In the genomic region with DNA sequence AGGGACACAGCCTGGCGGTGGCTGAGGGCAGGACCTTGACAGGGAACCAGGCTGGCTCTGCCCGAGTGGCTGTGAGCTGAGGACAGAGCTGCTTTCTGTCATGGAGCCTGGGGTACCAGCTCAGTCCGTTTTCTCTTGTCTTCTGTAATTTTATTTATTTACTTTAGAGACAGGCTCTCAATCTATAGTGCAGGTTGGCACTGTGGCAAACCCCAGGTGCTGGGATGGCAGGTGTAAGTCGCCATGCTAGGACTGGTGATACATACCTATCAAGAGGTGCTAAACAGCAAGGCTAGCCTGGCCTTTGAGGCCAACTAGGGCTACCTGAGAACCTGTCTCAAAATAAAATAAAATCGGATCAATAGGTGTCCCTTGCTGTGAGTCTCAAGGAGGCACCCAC, we compare ENCODE assay signal across 11 mouse cellular contexts. TPM values are rescaled to one million over a fixed set of nuclear protein-coding genes. Genes with fewer than 3 reads are reported as not detected.
A peak's percentile ranks its signal among the peaks of the same experiment; 100 is the strongest.
DNase-seq lines count a peak whose midpoint lies in the region; ATAC-seq and TF ChIP-seq lines count a peak whose summit lies in the region.
"Had no signal": no experiment of that assay in that cellular context is flagged by ENCODE, and none has a peak within 500 bp of the region (broad histone marks: within the 10 kb centered on the region; RNA-seq: fewer than 3 reads in every experiment).

No protein-coding gene starts in this region.

- no peak for ATAC-seq in embryonic facial prominence, embryonic 13.5 days (ENCODE audit: insufficient number of reproducible peaks, insufficient read depth, low FRiP score, low TSS enrichment, low read depth)
- no peak for ATAC-seq in hindbrain, embryonic 14.5 days (ENCODE audit: low FRiP score)
- ATAC-seq in midbrain, embryonic 16.5 days: no peak

- H3K4me3 ChIP-seq in layer of hippocampus, adult 2 months: peak overlapping the region; percentile 71
- peak overlapping the region; percentile 56; the same call in 1 of the 2 replicates for H3K4me3 ChIP-seq in embryonic facial prominence, embryonic 13.5 days
- peak overlapping the region; percentile 41; the same call in 1 of the 2 replicates for H3K4me3 ChIP-seq in hindbrain, embryonic 14.5 days (replicated peaks; ENCODE audit: low read length)
- H3K4me3 ChIP-seq in midbrain, embryonic 16.5 days (ENCODE audit: low read depth, low read length): no peak overlapping the region; the same call in 1 of the 2 replicates

- TF ChIP-seq CTCF in layer of hippocampus, adult 2 months (conservative IDR thresholded peaks at IDR 0.05): no peak

- peak overlapping the region; percentile 89 for H3K4me2 ChIP-seq in embryonic facial prominence, embryonic 13.5 days
- H3K4me2 ChIP-seq in hindbrain, embryonic 14.5 days (replicated peaks): peak overlapping the region; percentile 76; the same call in 1 of the 2 replicates
- H3K4me2 ChIP-seq in midbrain, embryonic 16.5 days (ENCODE audit: low read length): peak overlapping the region; percentile 89

- 0 out of 2 replicates have a peak, but pooled peaks cover 5% of the 10 kb centered on the region for H3K36me3 ChIP-seq in embryonic facial prominence, embryonic 13.5 days
- H3K36me3 ChIP-seq in hindbrain, embryonic 14.5 days (replicated peaks; ENCODE audit: control insufficient read depth, insufficient read depth): peaks cover 10% of the 10 kb centered on the region; the same call in 1 of the 2 replicates
- H3K36me3 ChIP-seq in midbrain, embryonic 16.5 days (ENCODE audit: control insufficient read depth, insufficient read depth, low read length): 0 out of 2 replicates have a peak, but pooled peaks cover 3% of the 10 kb centered on the region
- H3K36me3 ChIP-seq: intestine, embryonic 15.5 days had no signal

- H3K4me1 ChIP-seq in embryonic facial prominence, embryonic 13.5 days: peaks cover 22% of the 10 kb centered on the region
- H3K4me1 ChIP-seq in hindbrain, embryonic 14.5 days (replicated peaks; ENCODE audit: control insufficient read depth, insufficient read depth, low read length): peaks cover 19% of the 10 kb centered on the region
- H3K4me1 ChIP-seq in midbrain, embryonic 16.5 days (ENCODE audit: control insufficient read depth, insufficient read depth, low read length): peaks cover 18% of the 10 kb centered on the region

- no peak for DNase-seq in layer of hippocampus, adult 2 months (ENCODE audit: low spot score in 2 of 2)
- no peak for DNase-seq in layer of hippocampus, adult 9-10 months (ENCODE audit: low spot score)
- DNase-seq in hindbrain, embryonic 14.5 days (ENCODE audit: low spot score): no peak
- DNase-seq in frontal cortex, postnatal 10 days (ENCODE audit: low spot score in 2 of 2): no peak
- DNase-seq in lung, postnatal 14 days: no peak
- DNase-seq: cerebellum, adult 9-11 months; lung, postnatal 4 days; thymus, adult 18-20 months had no signal

- no peaks in the 10 kb centered on the region for H3K9me3 ChIP-seq in embryonic facial prominence, embryonic 13.5 days
- no peaks in the 10 kb centered on the region for H3K9me3 ChIP-seq in hindbrain, embryonic 14.5 days (ENCODE audit: control insufficient read depth, low read length)
- H3K9me3 ChIP-seq in midbrain, embryonic 16.5 days (replicated peaks; ENCODE audit: control insufficient read depth, low read length, poor library complexity, severe bottlenecking): no peaks in the 10 kb centered on the region
- H3K9me3 ChIP-seq: intestine, embryonic 15.5 days had no signal

- 64% methylated on average over 5 of the region's 5 CpGs for whole genome bisulfite sequencing in embryonic facial prominence, embryonic 13.5 days
- WGBS in hindbrain, embryonic 14.5 days: 69% methylated on average over 5 of the region's 5 CpGs
- WGBS in midbrain, embryonic 16.5 days: 70% methylated on average over 5 of the region's 5 CpGs

- H3K27ac ChIP-seq in layer of hippocampus, adult 2 months: no peak overlapping the region
- H3K27ac ChIP-seq in embryonic facial prominence, embryonic 13.5 days: no peak overlapping the region
- no peak overlapping the region for H3K27ac ChIP-seq in hindbrain, embryonic 14.5 days
- no peak overlapping the region for H3K27ac ChIP-seq in midbrain, embryonic 16.5 days (ENCODE audit: low read length)
- H3K27ac ChIP-seq: intestine, embryonic 15.5 days had no signal

- no peak overlapping the region for H3K9ac ChIP-seq in embryonic facial prominence, embryonic 13.5 days
- 0 out of 2 replicates have a peak overlapping the region, but pooled peaks have one; percentile 70 for H3K9ac ChIP-seq in hindbrain, embryonic 14.5 days
- no peak overlapping the region; the same call in 1 of the 2 replicates for H3K9ac ChIP-seq in midbrain, embryonic 16.5 days (ENCODE audit: low read depth, low read length)

- H3K27me3 ChIP-seq in embryonic facial prominence, embryonic 13.5 days: no peaks in the 10 kb centered on the region
- no peaks in the 10 kb centered on the region for H3K27me3 ChIP-seq in hindbrain, embryonic 14.5 days (ENCODE audit: control insufficient read depth, insufficient read depth, low read length)
- H3K27me3 ChIP-seq in midbrain, embryonic 16.5 days (ENCODE audit: control insufficient read depth, insufficient read depth, low read depth, low read length): no peaks in the 10 kb centered on the region
- H3K27me3 ChIP-seq: intestine, embryonic 15.5 days had no signal

RNA-seq across cellular contexts. Expression of a gene that starts 7.0 kb away (rescaled TPM):
- total RNA-seq in layer of hippocampus, adult 2 months (2021): 10 to 100 TPM; 17.4 to 18.3 TPM
- 3.2 and 5.3 TPM in 2 replicates for polyA plus RNA-seq in embryonic facial prominence, embryonic 13.5 days (2015; fragmentation: Nextera tagmentation; extraction: Ambion mirVana)
- 10.0 and 14.3 TPM in 2 replicates for polyA plus RNA-seq in hindbrain, embryonic 14.5 days (2014; fragmentation: Nextera tagmentation; extraction: Ambion mirVana)
- 15.4 and 16.1 TPM in 2 replicates for polyA plus RNA-seq in midbrain, embryonic 16.5 days (2015; fragmentation: Nextera tagmentation; extraction: Ambion mirVana)

RNA-seq across cellular contexts. Expression of a gene that starts 16.5 kb away (rescaled TPM):
- 10 to 100 TPM; 13.8 to 20.9 TPM for total RNA-seq in layer of hippocampus, adult 2 months (2021)
- polyA plus RNA-seq in embryonic facial prominence, embryonic 13.5 days (2015; fragmentation: Nextera tagmentation; extraction: Ambion mirVana): 5.9 and 7.7 TPM in 2 replicates
- 7.2 and 8.7 TPM in 2 replicates for polyA plus RNA-seq in hindbrain, embryonic 14.5 days (2014; fragmentation: Nextera tagmentation; extraction: Ambion mirVana)
- polyA plus RNA-seq in midbrain, embryonic 16.5 days (2015; fragmentation: Nextera tagmentation; extraction: Ambion mirVana): 6.7 and 8.1 TPM in 2 replicates

RNA-seq across cellular contexts. Expression of a gene that starts 17.7 kb away (rescaled TPM):
- total RNA-seq in layer of hippocampus, adult 2 months (2021): 10 to 100 TPM; 82.2 to 88.9 TPM
- polyA plus RNA-seq in embryonic facial prominence, embryonic 13.5 days (2015; fragmentation: Nextera tagmentation; extraction: Ambion mirVana): 108 and 124 TPM in 2 replicates
- polyA plus RNA-seq in hindbrain, embryonic 14.5 days (2014; fragmentation: Nextera tagmentation; extraction: Ambion mirVana): 155 and 158 TPM in 2 replicates
- polyA plus RNA-seq in midbrain, embryonic 16.5 days (2015; fragmentation: Nextera tagmentation; extraction: Ambion mirVana): 167 and 182 TPM in 2 replicates

RNA-seq across cellular contexts. Expression of a gene that starts 36.5 kb away (rescaled TPM):
- total RNA-seq in layer of hippocampus, adult 2 months (2021): 1 to 10 TPM; 5.9 to 8.0 TPM
- polyA plus RNA-seq in embryonic facial prominence, embryonic 13.5 days (2015; fragmentation: Nextera tagmentation; extraction: Ambion mirVana): 0.18 and 0.32 TPM in 2 replicates
- polyA plus RNA-seq in hindbrain, embryonic 14.5 days (2014; fragmentation: Nextera tagmentation; extraction: Ambion mirVana): 1.5 and 1.8 TPM in 2 replicates
- 1.7 and 1.9 TPM in 2 replicates for polyA plus RNA-seq in midbrain, embryonic 16.5 days (2015; fragmentation: Nextera tagmentation; extraction: Ambion mirVana)

RNA-seq across cellular contexts. Expression of a gene that starts 41.2 kb away (rescaled TPM):
- 100 to 1,000 TPM; 698 to 704 TPM for total RNA-seq in layer of hippocampus, adult 2 months (2021)
- polyA plus RNA-seq in embryonic facial prominence, embryonic 13.5 days (2015; fragmentation: Nextera tagmentation; extraction: Ambion mirVana): 4,412 and 4,959 TPM in 2 replicates
- 2,214 and 2,704 TPM in 2 replicates for polyA plus RNA-seq in hindbrain, embryonic 14.5 days (2014; fragmentation: Nextera tagmentation; extraction: Ambion mirVana)
- 1,781 and 1,796 TPM in 2 replicates for polyA plus RNA-seq in midbrain, embryonic 16.5 days (2015; fragmentation: Nextera tagmentation; extraction: Ambion mirVana)
